Mouse (Mus musculus) brain, adult 10 weeks (tissue): ENCODE results near the gene Tcap. TPM values are rescaled to one million over a fixed set of nuclear protein-coding genes. Genes with fewer than 3 reads are reported as not detected.

Experiments used
- polyA plus RNA-seq: library from polyadenylated mRNA; stranded (reverse); fragments of 350-450 nt; fragmentation: Illumina TruSeq; extraction: RNeasy Lipid Tissue Mini Kit (QIAGEN cat#74804); gene quantifications from one replicate; pipeline ENCODE4 v1.2.3, GENCODE M21; 2015; ENCODE audit warnings: low read depth, low replicate concordance

Gene Tcap
- 8.1 TPM for polyA plus RNA-seq

DNA sequence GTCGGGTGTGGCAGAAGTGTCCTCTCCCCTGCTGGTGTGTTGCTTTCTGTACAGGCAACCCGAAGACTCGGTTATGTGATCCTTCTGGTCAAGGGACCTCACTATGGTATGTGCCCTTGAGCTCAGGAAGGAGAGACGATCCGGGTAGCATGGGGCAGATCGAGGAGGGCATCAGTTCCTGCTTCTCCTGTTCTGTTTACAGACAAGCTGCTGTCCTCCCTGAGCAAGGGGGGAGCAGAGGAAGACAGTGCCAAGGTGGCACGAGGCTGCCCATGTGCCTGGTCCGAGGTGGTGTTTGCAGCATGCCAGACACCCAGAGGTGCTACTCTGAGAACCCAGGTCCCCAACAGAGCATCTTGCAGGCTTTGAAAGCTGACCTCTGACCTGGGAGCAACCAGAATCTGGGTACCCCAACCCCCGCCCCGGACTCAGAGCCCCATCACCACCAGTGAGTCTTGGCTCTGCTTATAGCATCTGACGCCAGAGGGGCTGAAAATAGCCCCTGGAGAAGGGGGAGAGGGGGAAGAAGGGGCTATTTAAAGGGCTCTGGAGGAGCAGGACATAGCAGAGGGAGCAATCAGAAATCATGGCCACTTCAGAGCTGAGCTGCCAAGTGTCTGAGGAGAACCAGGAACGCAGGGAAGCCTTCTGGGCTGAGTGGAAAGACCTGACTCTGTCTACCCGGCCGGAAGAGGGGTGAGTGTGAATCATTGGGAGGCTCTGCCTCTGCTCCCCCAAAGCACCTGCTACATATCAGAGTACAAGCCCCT lies at the start of gene Tcap:
TSS of gene Tcap (plus strand) at position 551 of the 770 bp plus-strand sequence.

DNA sequence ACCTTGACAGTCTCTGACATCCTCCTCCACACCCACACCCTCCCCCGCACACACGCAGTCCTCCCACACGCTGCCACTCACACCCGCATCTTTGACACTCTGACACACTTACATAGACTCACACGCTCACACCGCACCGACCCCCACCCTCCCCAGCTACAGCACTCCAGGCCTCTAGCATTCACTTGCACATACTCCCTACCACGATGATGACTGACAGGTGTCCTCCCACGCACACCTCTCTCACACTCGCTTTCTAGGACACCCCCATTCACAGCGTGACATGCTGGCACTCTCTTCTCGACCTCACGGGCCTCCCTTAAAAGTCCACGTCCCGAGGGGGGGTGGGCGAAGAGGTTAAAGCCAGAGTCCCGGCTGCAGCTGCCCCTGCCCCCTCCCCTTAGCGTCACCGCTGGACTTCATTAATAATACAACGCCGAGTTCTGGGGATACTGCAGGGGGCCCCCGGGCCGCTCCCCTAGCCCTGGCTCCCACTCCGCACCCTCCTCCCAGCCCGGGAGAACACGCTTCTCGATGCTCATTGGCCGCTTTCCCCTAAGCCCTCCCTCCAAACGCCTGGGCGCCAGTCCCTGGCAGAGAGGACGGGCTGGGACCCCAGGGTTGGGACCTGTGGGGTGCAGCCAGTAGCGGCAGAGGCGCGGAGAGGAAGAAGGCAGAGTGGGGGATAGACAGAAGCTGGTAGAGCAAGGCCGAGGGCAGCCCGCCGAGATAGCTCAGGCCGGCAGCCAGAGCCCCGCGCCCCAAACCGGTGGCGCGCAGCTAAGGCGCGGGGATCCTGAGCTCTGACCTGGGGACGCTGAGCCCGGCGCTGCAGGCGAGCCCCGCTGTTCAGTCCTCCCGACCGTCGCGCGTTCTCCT lies 35.3 kb upstream of the Tcap start, which contains the start of gene Ppp1r1b:
TSS of gene Ppp1r1b (plus strand) at position 322 of the 879 bp plus-strand sequence.

DNA sequence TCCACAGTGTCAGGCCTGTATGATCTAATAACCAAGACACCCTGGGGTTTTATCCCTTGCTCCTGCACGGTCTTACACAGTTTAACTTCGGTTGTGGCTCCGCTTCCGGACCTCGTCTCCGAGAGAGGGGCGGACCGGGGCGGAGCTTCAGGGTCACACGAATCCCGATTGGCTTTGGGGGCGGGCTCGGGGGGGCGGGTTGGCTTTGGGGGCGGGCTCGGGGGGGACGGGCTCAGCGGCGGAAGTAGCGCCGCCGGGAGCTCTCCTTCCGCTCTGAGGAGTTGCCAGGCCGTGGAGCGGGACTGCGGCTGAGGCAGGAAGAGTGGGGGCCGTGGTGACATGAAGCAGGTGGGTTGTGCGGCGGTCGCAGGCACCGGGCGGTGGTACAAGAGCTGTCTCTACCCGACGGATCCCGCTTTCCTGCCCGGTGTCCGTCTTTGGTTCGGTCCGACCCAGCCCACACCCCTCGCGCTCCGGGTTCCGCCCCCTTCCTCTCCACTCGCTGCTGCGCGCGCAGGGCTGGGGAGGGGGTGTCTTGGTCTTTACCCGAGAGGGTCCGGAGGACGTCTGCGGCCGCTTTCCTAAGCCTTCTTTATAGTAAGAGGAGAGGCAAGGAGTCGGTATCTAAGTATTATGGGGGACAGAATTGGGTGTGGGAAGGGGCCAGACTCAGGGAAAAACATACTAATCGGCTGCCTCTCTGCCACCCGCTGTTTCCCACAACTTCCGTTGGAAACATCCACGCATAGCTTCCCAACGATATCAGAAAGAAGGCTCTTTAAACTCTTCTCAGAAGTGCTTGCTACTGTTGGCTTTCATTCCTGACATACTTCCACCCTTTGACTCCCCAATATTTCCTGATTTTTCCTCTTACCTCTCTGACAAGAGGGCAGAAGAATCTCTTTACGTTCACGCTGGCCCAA lies 25.2 kb upstream of the Tcap start, which contains the start of gene Stard3:
TSS of gene Stard3 (plus strand) at position 208 of the 923 bp plus-strand sequence.

DNA sequence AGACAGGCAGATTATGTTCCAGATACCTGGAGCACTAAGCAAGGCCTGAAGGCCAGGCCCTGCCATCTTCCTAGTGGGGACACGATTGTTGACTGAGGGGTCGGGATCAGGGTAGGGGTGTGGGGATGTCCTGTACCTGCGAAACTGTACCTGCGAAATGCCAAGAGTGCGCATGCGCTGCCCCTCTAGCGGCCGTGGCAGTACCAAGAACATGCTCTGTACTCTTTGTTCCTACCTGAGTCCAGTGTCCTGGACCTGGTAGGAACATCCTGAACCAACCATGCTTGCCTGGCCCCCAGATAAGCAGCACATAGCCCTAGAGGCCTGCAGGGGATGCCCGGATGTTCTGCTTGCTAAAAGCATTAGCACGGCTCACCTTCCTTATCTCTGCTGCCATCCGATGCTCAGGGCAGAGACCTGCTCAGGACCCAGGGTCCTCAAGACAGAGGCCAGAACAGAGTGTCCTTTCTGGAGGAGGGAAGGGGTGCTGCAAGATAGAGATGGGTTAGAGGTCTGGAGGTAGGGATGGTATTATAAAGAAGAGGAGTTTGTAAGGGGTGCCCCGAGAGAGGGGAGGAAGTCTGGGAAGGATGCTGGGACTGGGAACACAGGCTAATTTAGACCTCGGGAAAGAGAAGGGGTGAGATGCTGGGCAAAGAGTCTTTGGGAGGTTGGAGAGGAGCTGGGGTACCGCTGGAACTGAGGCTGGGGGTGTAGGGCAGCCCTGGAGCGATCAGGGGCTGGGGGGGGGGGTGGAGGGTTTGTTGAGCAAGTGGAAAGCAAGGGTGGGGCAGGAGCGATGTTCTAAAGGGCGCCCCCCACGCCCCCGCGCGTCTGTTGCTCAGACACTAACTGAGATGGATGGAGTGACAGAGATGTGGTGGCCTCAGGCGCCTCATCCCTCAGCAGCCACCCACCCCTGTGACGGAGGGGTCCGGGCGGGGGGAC lies 2.3 kb downstream of the Tcap start, which contains the start of gene Pnmt:
TSS of gene Pnmt (plus strand) at position 813 of the 948 bp plus-strand sequence.

DNA sequence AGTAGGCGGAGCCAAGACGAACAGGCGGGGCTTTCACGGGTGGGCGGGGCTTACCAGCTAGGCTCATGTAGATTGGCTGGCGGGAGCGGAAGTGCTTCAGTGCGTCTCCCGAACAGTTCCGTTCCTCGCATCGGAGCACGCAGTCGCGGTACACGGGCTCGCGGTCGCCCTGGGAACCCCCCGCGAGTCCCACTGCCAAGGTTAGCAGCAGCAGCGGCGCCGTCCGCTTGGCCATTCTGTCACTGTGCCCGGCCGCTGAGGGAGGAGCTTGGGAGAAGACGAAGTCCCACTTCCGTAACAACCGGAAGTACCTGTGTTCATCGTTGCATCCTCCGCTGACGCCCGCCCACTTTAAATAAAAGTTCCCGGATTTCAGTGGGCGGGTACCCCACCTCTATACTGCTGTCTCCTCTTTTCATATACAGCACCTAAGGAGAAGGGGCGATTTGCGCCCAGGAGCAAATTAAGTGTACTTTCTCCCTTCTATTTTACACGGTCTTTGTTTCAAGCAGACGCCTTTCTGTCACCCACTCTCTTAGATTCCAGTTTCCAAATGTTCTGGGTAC lies 16.6 kb downstream of the Tcap start, which contains the start of gene Pgap3:
TSS of gene Pgap3 (minus strand) at position 330 of the 566 bp plus-strand sequence.

DNA sequence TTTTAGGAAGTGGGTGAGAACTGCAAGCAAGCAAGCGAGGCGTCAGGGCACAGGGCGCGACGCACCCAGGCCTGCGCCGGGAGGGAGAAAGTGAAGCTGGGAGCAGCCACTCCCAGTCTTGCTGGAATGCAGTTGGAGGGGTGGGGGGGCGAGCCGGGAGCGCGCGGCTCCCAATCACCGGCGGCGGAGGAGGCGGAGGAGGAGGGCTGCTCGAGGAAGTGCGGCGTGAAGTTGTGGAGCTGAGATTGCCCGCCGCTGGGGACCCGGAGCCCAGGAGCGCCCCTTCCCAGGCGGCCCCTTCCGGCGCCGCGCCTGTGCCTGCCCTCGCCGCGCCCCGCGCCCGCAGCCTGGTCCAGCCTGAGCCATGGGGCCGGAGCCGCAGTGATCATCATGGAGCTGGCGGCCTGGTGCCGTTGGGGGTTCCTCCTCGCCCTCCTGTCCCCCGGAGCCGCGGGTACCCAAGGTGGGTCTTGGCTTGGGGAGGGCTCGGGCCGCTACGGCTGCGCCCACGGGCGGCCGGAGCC lies 28.7 kb downstream of the Tcap start, which contains the start of gene Erbb2:
TSS of gene Erbb2 (plus strand) at position 198 of the 524 bp plus-strand sequence.

Other genes with a start within 250 kb of the Tcap start
- 20.6 TPM for gene Fbxl20, start 233.4 kb upstream of the Tcap start, polyA plus RNA-seq
- 21.7 TPM for gene Med1, start 190.5 kb upstream of the Tcap start, polyA plus RNA-seq
- 13.0 TPM for gene Cdk12, start 180.8 kb upstream of the Tcap start, polyA plus RNA-seq
- gene Neurod2, start 54.2 kb upstream of the Tcap start, polyA plus RNA-seq, result 29.6 TPM
- gene Ppp1r1b, start 35.4 kb upstream of the Tcap start, polyA plus RNA-seq, result 466 TPM
- 44.9 TPM for gene Stard3, start 25.4 kb upstream of the Tcap start, polyA plus RNA-seq
- gene Pnmt, start 2.6 kb downstream of the Tcap start, polyA plus RNA-seq, result not detected
- 9.8 TPM for gene Pgap3, start 16.7 kb downstream of the Tcap start, polyA plus RNA-seq
- gene Erbb2, start 28.7 kb downstream of the Tcap start, polyA plus RNA-seq, result 1.3 TPM
- gene Mien1, start 55.2 kb downstream of the Tcap start, polyA plus RNA-seq, result 230 TPM
- gene Grb7, start 62.6 kb downstream of the Tcap start, polyA plus RNA-seq, result 2.9 TPM
- not detected for gene Ikzf3, start 162.2 kb downstream of the Tcap start, polyA plus RNA-seq
- not detected for gene Zpbp2, start 167.3 kb downstream of the Tcap start, polyA plus RNA-seq
- 59.0 TPM for gene Ormdl3, start 203.6 kb downstream of the Tcap start, polyA plus RNA-seq
- gene Lrrc3c, start 214.5 kb downstream of the Tcap start, polyA plus RNA-seq, result not detected
- not detected for gene Gm12355, start 241.8 kb downstream of the Tcap start, polyA plus RNA-seq
- not detected for gene Gsdma3, start 242.5 kb downstream of the Tcap start, polyA plus RNA-seq